Mouse (Mus musculus): ENCODE measurements around the gene Adap1. TPM values are rescaled to one million over a fixed set of nuclear protein-coding genes. Genes with fewer than 3 reads are reported as not detected.
"Not testable (repeated sequence)": the region's sequence is repeated elsewhere in the genome, so short reads cannot be mapped to it uniquely, and the experiment has no call there.

Gene Adap1
- polyA plus RNA-seq, 1 experiment from 2014 or later: 12.3 TPM

DNA sequence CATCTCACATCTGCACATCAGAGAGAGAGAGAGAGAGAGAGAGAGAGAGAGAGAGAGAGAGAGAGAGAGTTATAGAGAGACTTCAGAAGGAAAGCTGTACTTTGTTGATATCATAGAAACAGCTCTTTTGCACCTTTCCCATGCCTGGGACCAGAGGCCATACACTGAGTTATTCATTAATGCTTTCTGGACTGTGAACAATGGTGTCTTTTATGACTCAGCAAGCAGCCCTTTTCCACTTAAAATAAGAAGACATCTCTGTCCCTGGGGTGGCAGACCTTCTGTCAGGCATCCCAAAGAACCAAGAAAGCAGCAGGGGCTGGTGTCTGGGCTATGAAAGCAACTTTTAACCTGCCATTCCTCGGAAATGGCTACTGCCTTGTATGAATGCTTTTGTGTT lies 21.8 kb upstream of the Adap1 start:
- H3K9ac ChIP-seq: no peak overlapping the region
- no peak for ATAC-seq (ENCODE audit: insufficient read depth, low FRiP score, low read depth)
- no peak overlapping the region for H3K4me3 ChIP-seq (replicated peaks)
- H3K4me1 ChIP-seq: peaks cover 23% of the 10 kb centered on the region
- H3K27ac ChIP-seq: peak overlapping the region; percentile 63
- H3K27me3 ChIP-seq (replicated peaks): no peaks in the 10 kb centered on the region
- WGBS: 52% methylated on average over 1 of the region's 1 CpGs
- peaks cover 6% of the 10 kb centered on the region for H3K36me3 ChIP-seq
- H3K4me2 ChIP-seq: no peak overlapping the region
- no peaks in the 10 kb centered on the region for H3K9me3 ChIP-seq

DNA sequence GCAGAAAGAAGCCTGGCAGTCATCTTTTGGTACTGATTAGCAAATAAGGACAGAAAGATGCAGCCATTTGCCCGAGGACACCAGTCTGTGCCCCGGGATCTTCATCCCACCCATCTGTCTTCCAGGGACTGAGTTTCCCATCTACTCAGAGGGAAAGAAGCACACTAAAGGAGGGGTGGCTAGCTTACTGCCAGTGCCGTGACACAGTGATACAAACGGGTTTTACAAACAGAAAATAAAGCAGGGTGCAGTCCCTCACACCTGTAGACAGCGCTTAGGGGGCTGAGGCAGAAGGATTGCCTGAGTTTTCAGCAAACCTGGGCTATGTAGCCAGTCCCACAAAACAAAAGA lies 19.9 kb upstream of the Adap1 start:
- Histone ChIP-seq H3K27me3 (replicated peaks) (no peaks in the 10 kb centered on the region), H3K36me3 (peaks cover 14% of the 10 kb centered on the region), H3K9me3 (no peaks in the 10 kb centered on the region), H3K9ac (0 out of 2 replicates have a peak overlapping the region, but pooled peaks have one; percentile 12), H3K27ac (peak overlapping the region; percentile 81), H3K4me1 (peaks cover 8% of the 10 kb centered on the region), H3K4me3 (replicated peaks) (peak overlapping the region; percentile 59), H3K4me2 (peak overlapping the region; percentile 79)
- ATAC-seq (ENCODE audit: insufficient read depth, low FRiP score, low read depth): no peak
- 9% methylated on average over 5 of the region's 5 CpGs for WGBS

DNA sequence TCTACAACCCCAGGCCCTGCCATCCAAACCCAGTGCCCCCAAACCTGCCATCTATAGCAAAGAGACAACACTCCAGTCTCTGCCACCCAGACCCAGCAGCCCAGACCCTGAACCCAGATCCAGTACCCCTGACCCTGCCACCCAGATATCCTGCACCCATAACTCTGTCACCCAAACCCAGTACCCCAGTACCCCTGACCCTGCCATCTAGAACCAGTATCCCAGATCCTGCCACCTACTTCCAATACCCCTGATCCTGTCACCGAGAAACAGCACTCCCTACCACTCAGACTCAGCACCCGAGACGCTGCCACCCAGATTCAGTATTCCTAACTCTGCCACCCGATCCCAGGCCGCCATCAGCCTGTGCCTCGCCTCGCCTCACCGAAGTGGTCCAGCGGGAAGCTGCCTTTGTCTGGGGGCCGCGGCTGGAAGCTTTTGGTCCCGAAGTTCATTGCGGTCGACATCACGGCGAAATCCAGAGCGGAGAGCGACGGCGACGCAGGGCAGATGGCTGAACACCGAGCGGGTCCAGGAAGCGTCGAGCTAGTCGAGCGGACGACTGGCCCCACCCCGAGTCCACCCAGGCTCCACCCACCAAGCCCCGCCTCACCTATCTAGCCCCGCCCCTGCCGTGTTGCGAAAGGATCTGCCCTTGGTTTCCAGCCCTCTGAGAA lies 19.4 kb upstream of the Adap1 start:
- under 1% methylated on average over 33 of the region's 33 CpGs for WGBS
- no peaks in the 10 kb centered on the region for H3K9me3 ChIP-seq
- H3K27me3 ChIP-seq (replicated peaks): no peaks in the 10 kb centered on the region
- H3K36me3 ChIP-seq: peaks cover 16% of the 10 kb centered on the region
- peak overlapping the region; percentile 59 for H3K4me3 ChIP-seq (replicated peaks)
- ATAC-seq (ENCODE audit: insufficient read depth, low FRiP score, low read depth): peak; percentile 90
- H3K9ac ChIP-seq: peak overlapping the region; percentile 70
- peak overlapping the region; percentile 81 for H3K27ac ChIP-seq
- H3K4me1 ChIP-seq: peaks cover 8% of the 10 kb centered on the region
- H3K4me2 ChIP-seq: peak overlapping the region; percentile 79

GRCm38 (mm10) chr5:139344021-139344686 lies 18.7 kb upstream of the Adap1 start:
- peak overlapping the region; percentile 70 for H3K9ac ChIP-seq
- H3K4me1 ChIP-seq: peaks cover 8% of the 10 kb centered on the region
- H3K36me3 ChIP-seq: peaks cover 22% of the 10 kb centered on the region
- ATAC-seq (ENCODE audit: insufficient read depth, low FRiP score, low read depth): peak; percentile 71
- peak overlapping the region; percentile 79 for H3K4me2 ChIP-seq
- no peaks in the 10 kb centered on the region for H3K9me3 ChIP-seq
- no peaks in the 10 kb centered on the region for H3K27me3 ChIP-seq (replicated peaks)
- peak overlapping the region; percentile 59 for H3K4me3 ChIP-seq (replicated peaks)
- WGBS: 3% methylated on average over 12 of the region's 12 CpGs
- peak overlapping the region; percentile 57; the same call in 1 of the 2 replicates for H3K27ac ChIP-seq

DNA sequence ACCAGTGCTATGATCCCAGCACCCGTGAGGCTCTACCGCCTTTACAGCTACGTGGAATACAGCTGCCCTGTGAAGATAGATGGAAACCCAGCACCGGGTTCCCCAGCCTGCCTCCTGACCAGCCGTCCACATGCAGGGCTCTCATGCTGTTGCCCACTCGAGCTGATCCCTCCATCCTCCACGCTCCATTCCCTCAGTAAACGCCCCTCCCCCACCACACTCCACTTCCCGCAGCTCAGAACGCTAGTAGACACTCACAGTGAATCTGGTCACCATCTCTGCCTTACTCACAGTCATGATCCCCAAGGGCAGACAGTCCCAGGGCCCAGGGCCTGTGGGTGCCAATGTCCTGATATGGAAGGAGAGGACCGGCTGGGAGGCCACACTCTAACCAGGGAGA lies 13.5 kb upstream of the Adap1 start:
- Histone ChIP-seq H3K4me1 (0 out of 2 replicates have a peak, but pooled peaks cover 3% of the 10 kb centered on the region), H3K27ac (no peak overlapping the region), H3K9ac (no peak overlapping the region), H3K27me3 (replicated peaks) (no peaks in the 10 kb centered on the region), H3K9me3 (no peaks in the 10 kb centered on the region), H3K4me3 (replicated peaks) (no peak overlapping the region), H3K4me2 (no peak overlapping the region), H3K36me3 (peaks cover 42% of the 10 kb centered on the region)
- WGBS: 76% methylated on average over 11 of the region's 11 CpGs
- no peak for ATAC-seq (ENCODE audit: insufficient read depth, low FRiP score, low read depth)

DNA sequence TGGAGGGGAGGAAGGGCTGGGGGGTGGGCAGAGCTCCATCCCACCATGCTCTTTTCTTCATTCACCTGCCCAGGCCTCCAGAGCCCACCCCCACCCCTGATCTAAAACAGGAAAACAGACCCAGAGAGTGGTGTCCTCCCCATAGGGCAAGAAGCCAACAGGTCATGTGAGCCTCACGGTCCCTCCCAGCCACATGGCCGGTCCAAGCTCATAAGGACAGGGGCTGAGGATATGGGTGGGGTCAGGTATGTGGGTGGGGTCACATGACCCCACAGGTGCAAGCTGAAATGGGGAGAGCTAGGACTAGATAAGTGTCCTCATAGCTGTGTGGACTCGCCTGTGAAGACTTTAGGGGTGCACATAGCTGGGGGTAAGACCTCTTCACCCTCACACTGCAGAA lies 13.0 kb upstream of the Adap1 start:
- no peak overlapping the region for H3K27ac ChIP-seq
- H3K9ac ChIP-seq: no peak overlapping the region
- H3K36me3 ChIP-seq: peaks cover 42% of the 10 kb centered on the region
- no peak overlapping the region for H3K4me2 ChIP-seq
- 0 out of 2 replicates have a peak, but pooled peaks have one; percentile 19 for ATAC-seq (ENCODE audit: insufficient read depth, low FRiP score, low read depth)
- WGBS: 77% methylated on average over 3 of the region's 3 CpGs
- 0 out of 2 replicates have a peak, but pooled peaks cover 3% of the 10 kb centered on the region for H3K4me1 ChIP-seq
- no peak overlapping the region for H3K4me3 ChIP-seq (replicated peaks)
- no peaks in the 10 kb centered on the region for H3K27me3 ChIP-seq (replicated peaks)
- H3K9me3 ChIP-seq: no peaks in the 10 kb centered on the region

- no peak for ATAC-seq (ENCODE audit: insufficient read depth, low FRiP score, low read depth)
- WGBS: 80% methylated on average over 13 of the region's 13 CpGs
Measured at GRCm38 (mm10) chr5:139337826-139338370, 12.5 kb upstream of the Adap1 start.

GRCm38 (mm10) chr5:139335634-139336033 lies 10.2 kb upstream of the Adap1 start:
- no peak overlapping the region for H3K4me3 ChIP-seq (replicated peaks)
- peaks cover 29% of the 10 kb centered on the region for H3K36me3 ChIP-seq
- no peak overlapping the region for H3K9ac ChIP-seq
- H3K4me1 ChIP-seq: peaks cover 3% of the 10 kb centered on the region; the same call in 1 of the 2 replicates
- ATAC-seq (ENCODE audit: insufficient read depth, low FRiP score, low read depth): no peak
- H3K9me3 ChIP-seq: no peaks in the 10 kb centered on the region
- WGBS: 93% methylated on average over 4 of the region's 4 CpGs
- no peak overlapping the region for H3K27ac ChIP-seq
- no peaks in the 10 kb centered on the region for H3K27me3 ChIP-seq (replicated peaks)
- no peak overlapping the region for H3K4me2 ChIP-seq

More at GRCm38 (mm10) chr5:139337826-139338370, 12.5 kb upstream of the Adap1 start:
- Histone ChIP-seq H3K36me3 (peaks cover 42% of the 10 kb centered on the region), H3K9ac (no peak overlapping the region), H3K4me1 (0 out of 2 replicates have a peak, but pooled peaks cover 3% of the 10 kb centered on the region), H3K9me3 (no peaks in the 10 kb centered on the region), H3K4me3 (replicated peaks) (no peak overlapping the region), H3K27ac (no peak overlapping the region), H3K4me2 (no peak overlapping the region), H3K27me3 (replicated peaks) (no peaks in the 10 kb centered on the region)

- not testable (repeated sequence) for H3K27ac ChIP-seq; ATAC-seq (ENCODE audit: insufficient read depth, low FRiP score, low read depth); H3K9me3 ChIP-seq; H3K4me3 ChIP-seq (replicated peaks); H3K27me3 ChIP-seq (replicated peaks); H3K4me1 ChIP-seq; H3K4me2 ChIP-seq; H3K9ac ChIP-seq
- 86% methylated on average over 10 of the region's 10 CpGs for WGBS
- peaks cover 22% of the 10 kb centered on the region for H3K36me3 ChIP-seq
Measured at GRCm38 (mm10) chr5:139334394-139334793, 9.0 kb upstream of the Adap1 start.

- Histone ChIP-seq H3K27me3 (replicated peaks) (no peaks in the 10 kb centered on the region), H3K9me3 (no peaks in the 10 kb centered on the region), H3K4me3 (replicated peaks) (no peak overlapping the region), H3K36me3 (peaks cover 18% of the 10 kb centered on the region), H3K4me1 (peaks cover 3% of the 10 kb centered on the region; the same call in 1 of the 2 replicates), H3K4me2 (no peak overlapping the region), H3K27ac (peak overlapping the region; percentile 79), H3K9ac (no peak overlapping the region)
- ATAC-seq (ENCODE audit: insufficient read depth, low FRiP score, low read depth): no peak
- 81% methylated on average over 16 of the region's 16 CpGs for WGBS
Measured at GRCm38 (mm10) chr5:139333301-139334013, 8.0 kb upstream of the Adap1 start.

GRCm38 (mm10) chr5:139332590-139333272 lies 7.3 kb upstream of the Adap1 start:
- 77% methylated on average over 8 of the region's 8 CpGs for WGBS
- Histone ChIP-seq H3K27ac (peak overlapping the region; percentile 79), H3K9me3 (no peaks in the 10 kb centered on the region), H3K4me1 (peaks cover 3% of the 10 kb centered on the region; the same call in 1 of the 2 replicates), H3K9ac (no peak overlapping the region), H3K4me3 (replicated peaks) (no peak overlapping the region), H3K27me3 (replicated peaks) (no peaks in the 10 kb centered on the region), H3K36me3 (peaks cover 11% of the 10 kb centered on the region; the same call in 1 of the 2 replicates), H3K4me2 (no peak overlapping the region)
- ATAC-seq (ENCODE audit: insufficient read depth, low FRiP score, low read depth): peak; percentile 85

Measured in stomach, embryonic 15.5 days (tissue).